Mouse (Mus musculus): ENCODE data around the gene Olfr1505. TPM values are rescaled to one million over a fixed set of nuclear protein-coding genes. Genes with fewer than 3 reads are reported as not detected.

Gene Olfr1505
- total RNA-seq (2021), result not detected
- long read RNA-seq, experiment 1, result 0 reads
- long read RNA-seq, experiment 2, result 0 reads

GRCm38 (mm10) chr19:13913230-13913629, at the start of gene Olfr1505:
Gene Olfr1505, plus strand, starts transcription at chr19:13913530.
- DNase-seq (ENCODE audit: low spot score in 2 of 2), result no peak

DNA sequence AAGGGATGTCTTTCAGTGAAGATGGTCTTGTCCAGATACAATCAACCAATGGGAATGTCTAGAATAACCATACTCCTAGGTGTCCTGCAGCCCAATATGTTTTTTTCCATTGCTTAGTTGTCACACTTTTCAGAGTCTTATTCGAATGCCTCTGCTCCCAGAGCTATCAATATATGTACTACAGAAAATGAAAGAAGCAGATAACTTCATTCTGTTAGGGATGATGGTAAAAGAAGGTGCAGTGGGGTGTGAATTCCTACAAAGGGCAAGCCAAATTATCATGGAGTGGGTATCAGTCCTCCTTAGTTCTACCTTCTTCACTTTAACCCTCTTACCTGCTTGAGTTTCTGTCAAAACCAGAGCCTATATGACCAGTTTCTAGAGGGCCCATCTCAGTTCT, 15.5 kb upstream of the Olfr1505 start, which contains the start of gene Olfr1504:
Gene Olfr1504, minus strand, starts transcription at position 101 of the 400 bp plus-strand sequence.
- no peak for DNase-seq (ENCODE audit: low spot score in 2 of 2)

Other genes with a start within 250 kb of the Olfr1505 start
- gene Olfr1491, start 216.3 kb upstream of the Olfr1505 start, total RNA-seq (2021), result not detected
- not detected for gene Olfr1493-ps1, start 190.3 kb upstream of the Olfr1505 start, total RNA-seq (2021)
- gene Olfr1494, start 173.8 kb upstream of the Olfr1505 start, total RNA-seq (2021), result not detected
- not detected for gene Olfr1495, start 148.9 kb upstream of the Olfr1505 start, total RNA-seq (2021)
- gene Olfr1496, start 135.7 kb upstream of the Olfr1505 start, total RNA-seq (2021), result not detected
- not detected for gene Olfr1497, start 115.3 kb upstream of the Olfr1505 start, total RNA-seq (2021)
- not detected for gene Olfr1499, start 94.1 kb upstream of the Olfr1505 start, total RNA-seq (2021)
- not detected for gene Olfr1500, start 83.0 kb upstream of the Olfr1505 start, total RNA-seq (2021)
- not detected for gene Olfr1501, start 62.8 kb upstream of the Olfr1505 start, total RNA-seq (2021)
- not detected for gene Olfr1502, start 51.7 kb upstream of the Olfr1505 start, total RNA-seq (2021)
- gene Olfr1504, start 15.6 kb upstream of the Olfr1505 start, total RNA-seq (2021), result not detected

All from adrenal gland, adult 18-20 months (tissue).